Mouse (Mus musculus): ENCODE results near the gene Cox6b2. TPM values are rescaled to one million over a fixed set of nuclear protein-coding genes. Genes with fewer than 3 reads are reported as not detected.

Cox6b2 gene
- polyA plus RNA-seq, 1 experiment from 2014 or later, result 68.6 TPM

- Histone ChIP-seq H3K9me3 (no peaks in the 10 kb centered on the region), H3K36me3 (no peaks in the 10 kb centered on the region), H3K4me1 (peaks cover 5% of the 10 kb centered on the region; the same call in 1 of the 2 replicates), H3K27me3 (peaks cover 38% of the 10 kb centered on the region), H3K4me3 (no peak within 1 kb of the TSS), H3K27ac (no peak within 1 kb of the TSS), H3K9ac (no peak within 1 kb of the TSS), H3K4me2 (replicated peaks) (no peak within 1 kb of the TSS)
- 75% methylated on average over 2 of the region's 2 CpGs for WGBS
- ATAC-seq (ENCODE audit: low FRiP score, low read depth), result no peak
These were observed 29.9 kb upstream of the Cox6b2 start, which contains the start of the genes Il11 and Tmem190 for GRCm38 (mm10) chr7:4782759-4783158. Gene Il11 (minus strand): TSS chr7:4782859. Gene Tmem190 (plus strand): TSS chr7:4782937.

GRCm38 (mm10) chr7:4782130-4782529 lies 29.2 kb upstream of the Cox6b2 start:
- Histone ChIP-seq H3K36me3 (no peaks in the 10 kb centered on the region), H3K9me3 (no peaks in the 10 kb centered on the region), H3K9ac (no peak overlapping the region), H3K4me2 (replicated peaks) (no peak overlapping the region), H3K27me3 (peaks cover 40% of the 10 kb centered on the region), H3K27ac (no peak overlapping the region), H3K4me1 (peaks cover 11% of the 10 kb centered on the region), H3K4me3 (no peak overlapping the region)
- 57% methylated on average over 3 of the region's 3 CpGs for WGBS
- no peak for ATAC-seq (ENCODE audit: low FRiP score, low read depth)

GRCm38 (mm10) chr7:4779921-4780320 lies 27.0 kb upstream of the Cox6b2 start:
- H3K27ac ChIP-seq, result no peak overlapping the region
- no peaks in the 10 kb centered on the region for H3K36me3 ChIP-seq
- WGBS, result 29% methylated on average over 5 of the region's 5 CpGs
- peaks cover 6% of the 10 kb centered on the region; the same call in 1 of the 2 replicates for H3K9me3 ChIP-seq
- H3K4me3 ChIP-seq, result no peak overlapping the region
- no peak overlapping the region for H3K9ac ChIP-seq
- no peak overlapping the region for H3K4me2 ChIP-seq (replicated peaks)
- H3K27me3 ChIP-seq, result peaks cover 63% of the 10 kb centered on the region
- no peak for ATAC-seq (ENCODE audit: low FRiP score, low read depth)
- peaks cover 16% of the 10 kb centered on the region for H3K4me1 ChIP-seq

GRCm38 (mm10) chr7:4777851-4778637 lies 25.1 kb upstream of the Cox6b2 start:
- Histone ChIP-seq H3K4me3 (no peak overlapping the region), H3K27ac (no peak overlapping the region), H3K4me1 (peaks cover 16% of the 10 kb centered on the region), H3K27me3 (peaks cover 73% of the 10 kb centered on the region), H3K9ac (no peak overlapping the region), H3K36me3 (no peaks in the 10 kb centered on the region), H3K9me3 (peaks cover 6% of the 10 kb centered on the region; the same call in 1 of the 2 replicates), H3K4me2 (replicated peaks) (peak overlapping the region; percentile 65)
- no peak for ATAC-seq (ENCODE audit: low FRiP score, low read depth)
- WGBS, result 7% methylated on average over 20 of the region's 20 CpGs

GRCm38 (mm10) chr7:4776861-4777830 lies 24.3 kb upstream of the Cox6b2 start:
- under 1% methylated on average over 45 of the region's 56 CpGs for WGBS
- Histone ChIP-seq H3K36me3 (no peaks in the 10 kb centered on the region), H3K4me3 (peak overlapping the region; percentile 41), H3K9ac (peak overlapping the region; percentile 31; the same call in 1 of the 2 replicates), H3K9me3 (peaks cover 6% of the 10 kb centered on the region; the same call in 1 of the 2 replicates), H3K27ac (no peak overlapping the region), H3K4me1 (peaks cover 16% of the 10 kb centered on the region), H3K27me3 (peaks cover 73% of the 10 kb centered on the region), H3K4me2 (replicated peaks) (peak overlapping the region; percentile 65)
- ATAC-seq (ENCODE audit: low FRiP score, low read depth), result peak; percentile 83

- Histone ChIP-seq H3K9me3 (peaks cover 6% of the 10 kb centered on the region; the same call in 1 of the 2 replicates), H3K4me3 (no peak overlapping the region), H3K27me3 (peaks cover 70% of the 10 kb centered on the region), H3K36me3 (no peaks in the 10 kb centered on the region), H3K27ac (no peak overlapping the region), H3K4me1 (peaks cover 16% of the 10 kb centered on the region), H3K4me2 (replicated peaks) (no peak overlapping the region), H3K9ac (no peak overlapping the region)
- ATAC-seq (ENCODE audit: low FRiP score, low read depth), result no peak
- WGBS, result 51% methylated on average over 10 of the region's 10 CpGs
These were observed 23.2 kb upstream of the Cox6b2 start for GRCm38 (mm10) chr7:4776131-4776530.

- no peaks in the 10 kb centered on the region for H3K4me1 ChIP-seq
- peaks cover 23% of the 10 kb centered on the region for H3K27me3 ChIP-seq
- no peak within 1 kb of the TSS for H3K4me3 ChIP-seq
- 73% methylated on average over 3 of the region's 5 CpGs for WGBS
- no peak within 1 kb of the TSS for H3K4me2 ChIP-seq (replicated peaks)
- no peak within 1 kb of the TSS for H3K9ac ChIP-seq
- no peaks in the 10 kb centered on the region for H3K36me3 ChIP-seq
- no peak within 1 kb of the TSS for H3K27ac ChIP-seq
- peaks cover 6% of the 10 kb centered on the region; the same call in 1 of the 2 replicates for H3K9me3 ChIP-seq
- ATAC-seq (ENCODE audit: low FRiP score, low read depth), result no peak
These were observed 18.3 kb upstream of the Cox6b2 start, which contains the start of gene Fam71e2 for GRCm38 (mm10) chr7:4771202-4771601. Gene Fam71e2 (minus strand): TSS chr7:4771302.

- Histone ChIP-seq H3K27me3 (no peaks in the 10 kb centered on the region), H3K4me2 (replicated peaks) (no peak overlapping the region), H3K9me3 (no peaks in the 10 kb centered on the region), H3K9ac (no peak overlapping the region), H3K4me3 (no peak overlapping the region), H3K27ac (no peak overlapping the region), H3K4me1 (no peaks in the 10 kb centered on the region), H3K36me3 (no peaks in the 10 kb centered on the region)
- WGBS, result 21% methylated on average over 4 of the region's 4 CpGs
- no peak for ATAC-seq (ENCODE audit: low FRiP score, low read depth)
These were observed 12.2 kb upstream of the Cox6b2 start for GRCm38 (mm10) chr7:4764946-4765710.

GRCm38 (mm10) chr7:4759670-4760069 lies 6.8 kb upstream of the Cox6b2 start:
- Histone ChIP-seq H3K9me3 (no peaks in the 10 kb centered on the region), H3K27me3 (no peaks in the 10 kb centered on the region; the same call in 1 of the 2 replicates), H3K27ac (no peak overlapping the region), H3K4me1 (no peaks in the 10 kb centered on the region), H3K9ac (no peak overlapping the region), H3K4me2 (replicated peaks) (no peak overlapping the region), H3K36me3 (no peaks in the 10 kb centered on the region), H3K4me3 (no peak overlapping the region)
- no peak for ATAC-seq (ENCODE audit: low FRiP score, low read depth)
- 59% methylated on average over 1 of the region's 1 CpGs for WGBS

GRCm38 (mm10) chr7:4751971-4752820 lies 698 bp downstream of the Cox6b2 start:
- peak overlapping the region; percentile 65 for H3K4me2 ChIP-seq (replicated peaks)
- peaks cover 21% of the 10 kb centered on the region for H3K4me1 ChIP-seq
- peak overlapping the region; percentile 47 for H3K4me3 ChIP-seq
- 1% methylated on average over 30 of the region's 30 CpGs for WGBS
- H3K27me3 ChIP-seq, result no peaks in the 10 kb centered on the region
- ATAC-seq (ENCODE audit: low FRiP score, low read depth), result peak; percentile 81
- peak overlapping the region; percentile 53; the same call in 1 of the 2 replicates for H3K27ac ChIP-seq
- no peaks in the 10 kb centered on the region for H3K9me3 ChIP-seq
- peak overlapping the region; percentile 56 for H3K9ac ChIP-seq
- H3K36me3 ChIP-seq, result peaks cover 9% of the 10 kb centered on the region
